Mouse (Mus musculus): ENCODE data around the gene Ifnar1. TPM values are rescaled to one million over a fixed set of nuclear protein-coding genes. Genes with fewer than 3 reads are reported as not detected.
"Not testable (repeated sequence)": the region's sequence is repeated elsewhere in the genome, so short reads cannot be mapped to it uniquely, and the experiment has no call there.

Ifnar1 gene
- 62.3 and 65.1 TPM in 2 replicates for polyA plus RNA-seq (2016; fragmentation: Nextera tagmentation; extraction: Ambion mirVana)

DNA sequence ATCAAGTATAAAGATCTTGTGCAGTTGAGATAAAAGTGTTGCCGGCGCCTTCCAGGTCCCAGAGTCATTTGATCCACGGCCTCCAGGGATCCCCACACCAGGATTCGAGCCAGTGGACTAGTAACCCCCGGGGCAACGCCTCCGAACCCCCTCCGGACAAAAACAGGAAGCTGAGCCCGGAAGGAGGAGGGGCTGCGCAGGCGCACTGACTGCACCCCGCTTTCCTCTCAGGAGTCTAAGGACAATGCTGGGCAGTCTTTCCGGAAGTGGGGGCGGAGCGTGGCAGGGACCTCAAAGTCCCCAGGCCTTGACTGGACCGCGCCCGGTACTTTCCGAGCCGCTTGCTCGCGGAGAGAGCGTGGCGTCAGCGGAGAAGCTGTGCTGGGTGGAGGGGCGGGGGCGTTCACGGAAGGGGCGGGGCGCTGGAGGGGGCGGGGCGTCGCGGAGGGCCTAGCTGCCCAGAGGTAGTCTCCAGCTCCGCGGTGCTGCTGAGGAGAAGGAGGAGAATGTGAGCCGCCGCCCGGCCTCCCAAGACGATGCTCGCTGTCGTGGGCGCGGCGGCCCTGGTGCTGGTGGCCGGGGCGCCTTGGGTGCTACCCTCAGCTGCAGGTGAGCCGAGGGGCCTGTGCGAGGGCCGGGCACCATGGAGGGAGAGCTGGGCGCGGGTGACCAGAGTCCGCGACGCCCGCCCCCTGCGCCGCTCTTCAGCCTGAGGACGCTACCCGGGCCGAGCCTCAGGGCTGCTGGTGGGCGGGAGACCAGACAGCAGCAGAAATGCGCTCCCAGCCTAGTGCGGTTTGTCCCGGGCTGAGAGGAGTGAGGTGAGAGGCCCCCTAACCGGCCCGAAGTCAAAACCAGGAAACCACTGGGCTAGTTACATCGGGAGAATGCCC is at the start of gene Ifnar1:
TSS of gene Ifnar1 (plus strand) at position 431 of the 893 bp plus-strand sequence.
- peak; percentile 99 for ATAC-seq (ENCODE audit: insufficient number of reproducible peaks, insufficient read depth, low FRiP score, low TSS enrichment, low read depth)
- WGBS, result under 1% methylated on average over 68 of the region's 68 CpGs

DNA sequence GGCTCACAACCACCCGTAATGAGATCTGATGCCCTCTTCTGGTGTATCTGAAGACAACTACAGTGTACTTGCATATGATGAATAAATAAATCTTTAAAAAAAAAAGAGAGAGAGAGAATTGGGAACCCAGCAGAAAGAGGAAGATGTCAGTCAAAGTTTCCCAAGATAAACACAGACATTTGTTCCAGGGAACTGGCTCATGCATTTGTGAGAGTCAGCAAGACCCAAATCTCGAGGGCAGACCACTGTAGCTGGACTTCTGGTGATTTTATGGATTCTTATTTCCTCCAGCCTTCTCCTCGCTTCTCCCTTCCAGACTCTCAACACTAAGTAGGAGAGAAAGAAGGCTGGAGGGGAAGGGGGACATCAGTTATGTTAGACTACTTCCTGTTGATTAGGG is 47.0 kb upstream of the Ifnar1 start:
- H3K36me3 ChIP-seq, result no peaks in the 10 kb centered on the region
- no peak for ATAC-seq (ENCODE audit: insufficient number of reproducible peaks, insufficient read depth, low FRiP score, low TSS enrichment, low read depth)
- no peak overlapping the region for H3K9ac ChIP-seq (replicated peaks)
- H3K4me2 ChIP-seq, result no peak overlapping the region
- no peaks in the 10 kb centered on the region for H3K27me3 ChIP-seq
- no peak overlapping the region for H3K27ac ChIP-seq
- WGBS, result 70% methylated on average over 3 of the region's 3 CpGs
- no peak overlapping the region for H3K4me3 ChIP-seq (replicated peaks)
- peaks cover 2% of the 10 kb centered on the region; the same call in 1 of the 2 replicates for H3K4me1 ChIP-seq (replicated peaks)
- no peaks in the 10 kb centered on the region for H3K9me3 ChIP-seq

More for the DNA sequence above, at the start of gene Ifnar1:
- Histone ChIP-seq H3K4me3 (replicated peaks) (peak within 1 kb of the TSS; percentile 90), H3K9me3 (no peaks in the 10 kb centered on the region), H3K36me3 (peaks cover 21% of the 10 kb centered on the region), H3K4me1 (replicated peaks) (peaks cover 9% of the 10 kb centered on the region), H3K27ac (peak within 1 kb of the TSS; percentile 96), H3K9ac (replicated peaks) (peak within 1 kb of the TSS; percentile 94), H3K4me2 (peak within 1 kb of the TSS; percentile 73), H3K27me3 (no peaks in the 10 kb centered on the region)

DNA sequence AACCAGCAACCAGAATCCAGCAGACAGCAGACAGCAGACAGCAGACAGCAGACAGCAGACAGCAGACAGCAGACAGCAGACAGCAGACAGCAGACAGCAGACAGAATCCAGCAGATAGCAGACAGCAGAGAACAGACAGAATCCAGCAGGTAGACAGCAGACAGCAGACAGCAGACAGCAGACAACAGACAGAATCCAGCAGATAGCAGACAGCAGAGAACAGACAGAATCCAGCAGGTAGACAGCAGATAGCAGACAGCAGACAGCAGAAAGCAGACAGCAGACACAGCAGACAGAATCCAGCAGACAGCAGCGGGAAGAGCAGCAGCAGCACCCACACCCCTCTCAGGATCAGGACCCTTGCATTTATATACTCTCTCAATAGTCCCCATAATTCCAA is 46.4 kb upstream of the Ifnar1 start:
- not testable (repeated sequence) for H3K27ac ChIP-seq; H3K9ac ChIP-seq (replicated peaks); H3K4me3 ChIP-seq (replicated peaks); H3K9me3 ChIP-seq; ATAC-seq (ENCODE audit: insufficient number of reproducible peaks, insufficient read depth, low FRiP score, low TSS enrichment, low read depth); H3K4me2 ChIP-seq; H3K4me1 ChIP-seq (replicated peaks); H3K27me3 ChIP-seq; H3K36me3 ChIP-seq
- 79% methylated on average over 1 of the region's 1 CpGs for WGBS

GRCm38 (mm10) chr16:91441366-91441765 is 43.7 kb upstream of the Ifnar1 start:
- no peaks in the 10 kb centered on the region for H3K9me3 ChIP-seq
- no peak overlapping the region for H3K4me2 ChIP-seq
- ATAC-seq (ENCODE audit: insufficient number of reproducible peaks, insufficient read depth, low FRiP score, low TSS enrichment, low read depth), result no peak
- no peak overlapping the region for H3K4me3 ChIP-seq (replicated peaks)
- peaks cover 2% of the 10 kb centered on the region; the same call in 1 of the 2 replicates for H3K4me1 ChIP-seq (replicated peaks)
- H3K9ac ChIP-seq (replicated peaks), result no peak overlapping the region
- no peaks in the 10 kb centered on the region for H3K36me3 ChIP-seq
- WGBS, result 69% methylated on average over 7 of the region's 7 CpGs
- H3K27ac ChIP-seq, result no peak overlapping the region
- no peaks in the 10 kb centered on the region for H3K27me3 ChIP-seq

GRCm38 (mm10) chr16:91441811-91442240 is 43.2 kb upstream of the Ifnar1 start:
- no peak overlapping the region for H3K4me2 ChIP-seq
- H3K9me3 ChIP-seq, result no peaks in the 10 kb centered on the region
- H3K36me3 ChIP-seq, result no peaks in the 10 kb centered on the region
- peaks cover 2% of the 10 kb centered on the region; the same call in 1 of the 2 replicates for H3K4me1 ChIP-seq (replicated peaks)
- no peaks in the 10 kb centered on the region for H3K27me3 ChIP-seq
- ATAC-seq (ENCODE audit: insufficient number of reproducible peaks, insufficient read depth, low FRiP score, low TSS enrichment, low read depth), result no peak
- no peak overlapping the region for H3K4me3 ChIP-seq (replicated peaks)
- H3K9ac ChIP-seq (replicated peaks), result no peak overlapping the region
- 82% methylated on average over 7 of the region's 7 CpGs for WGBS
- H3K27ac ChIP-seq, result no peak overlapping the region

GRCm38 (mm10) chr16:91442446-91442845 is 42.6 kb upstream of the Ifnar1 start:
- peaks cover 2% of the 10 kb centered on the region; the same call in 1 of the 2 replicates for H3K4me1 ChIP-seq (replicated peaks)
- H3K9me3 ChIP-seq, result no peaks in the 10 kb centered on the region
- H3K36me3 ChIP-seq, result no peaks in the 10 kb centered on the region
- H3K4me3 ChIP-seq (replicated peaks), result no peak overlapping the region
- H3K9ac ChIP-seq (replicated peaks), result no peak overlapping the region
- 64% methylated on average over 4 of the region's 4 CpGs for WGBS
- H3K4me2 ChIP-seq, result no peak overlapping the region
- H3K27ac ChIP-seq, result no peak overlapping the region
- H3K27me3 ChIP-seq, result no peaks in the 10 kb centered on the region
- no peak for ATAC-seq (ENCODE audit: insufficient number of reproducible peaks, insufficient read depth, low FRiP score, low TSS enrichment, low read depth)

DNA sequence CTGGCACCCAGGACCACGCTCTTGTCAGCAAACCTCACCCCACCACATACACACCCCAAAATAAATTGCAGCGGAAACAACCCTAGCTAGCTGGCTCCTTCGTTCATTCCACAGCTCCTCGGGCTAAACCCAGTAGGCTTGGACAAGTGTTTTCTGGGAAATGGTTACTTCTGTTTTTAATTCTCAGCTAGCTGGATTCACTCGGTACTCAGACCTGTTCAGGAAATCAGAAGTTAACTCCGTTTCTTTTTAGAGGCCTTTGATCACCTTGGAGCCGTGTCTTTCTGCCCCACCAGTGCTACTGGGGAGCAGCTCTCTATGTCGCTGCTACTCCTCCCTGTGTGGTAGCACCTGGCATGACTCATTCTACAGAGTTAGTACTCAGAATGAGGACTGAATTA is 41.8 kb upstream of the Ifnar1 start:
- no peaks in the 10 kb centered on the region for H3K9me3 ChIP-seq
- H3K36me3 ChIP-seq, result no peaks in the 10 kb centered on the region
- no peaks in the 10 kb centered on the region for H3K27me3 ChIP-seq
- H3K4me2 ChIP-seq, result no peak overlapping the region
- no peak for ATAC-seq (ENCODE audit: insufficient number of reproducible peaks, insufficient read depth, low FRiP score, low TSS enrichment, low read depth)
- no peak overlapping the region for H3K9ac ChIP-seq (replicated peaks)
- no peak overlapping the region for H3K4me3 ChIP-seq (replicated peaks)
- no peak overlapping the region for H3K27ac ChIP-seq
- WGBS, result 55% methylated on average over 8 of the region's 8 CpGs
- H3K4me1 ChIP-seq (replicated peaks), result peaks cover 2% of the 10 kb centered on the region; the same call in 1 of the 2 replicates

- Histone ChIP-seq H3K36me3 (no peaks in the 10 kb centered on the region), H3K4me1 (replicated peaks) (peaks cover 2% of the 10 kb centered on the region; the same call in 1 of the 2 replicates), H3K4me3 (replicated peaks) (no peak overlapping the region), H3K9ac (replicated peaks) (no peak overlapping the region), H3K4me2 (no peak overlapping the region), H3K27me3 (no peaks in the 10 kb centered on the region), H3K27ac (no peak overlapping the region), H3K9me3 (no peaks in the 10 kb centered on the region)
- WGBS, result 86% methylated on average over 4 of the region's 4 CpGs
- no peak for ATAC-seq (ENCODE audit: insufficient number of reproducible peaks, insufficient read depth, low FRiP score, low TSS enrichment, low read depth)
Observed at GRCm38 (mm10) chr16:91444847-91445246, 40.2 kb upstream of the Ifnar1 start.

DNA sequence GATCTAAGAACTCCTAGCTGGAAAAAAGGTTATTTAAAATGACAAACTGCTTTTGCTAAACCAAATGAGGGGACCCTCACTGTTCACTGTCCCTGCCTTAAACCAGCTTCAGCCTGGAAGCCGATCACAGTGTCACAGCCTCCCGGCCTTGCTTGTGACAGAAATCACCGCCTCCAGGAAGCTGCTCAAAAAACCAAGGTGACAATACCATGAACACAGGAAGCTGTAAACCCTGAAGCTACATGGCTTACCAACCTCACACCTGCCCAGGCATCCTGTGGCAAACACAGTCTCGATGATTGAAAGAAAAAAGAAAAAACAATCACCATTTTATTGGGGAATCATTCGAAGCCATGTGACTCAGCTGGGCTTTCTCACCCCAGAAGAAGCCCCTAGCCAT is 39.5 kb upstream of the Ifnar1 start:
- no peak overlapping the region for H3K9ac ChIP-seq (replicated peaks)
- H3K4me1 ChIP-seq (replicated peaks), result peaks cover 2% of the 10 kb centered on the region; the same call in 1 of the 2 replicates
- no peak overlapping the region for H3K27ac ChIP-seq
- no peak overlapping the region for H3K4me3 ChIP-seq (replicated peaks)
- H3K27me3 ChIP-seq, result no peaks in the 10 kb centered on the region
- ATAC-seq (ENCODE audit: insufficient number of reproducible peaks, insufficient read depth, low FRiP score, low TSS enrichment, low read depth), result no peak
- 67% methylated on average over 5 of the region's 5 CpGs for WGBS
- H3K36me3 ChIP-seq, result no peaks in the 10 kb centered on the region
- H3K9me3 ChIP-seq, result no peaks in the 10 kb centered on the region
- H3K4me2 ChIP-seq, result no peak overlapping the region

GRCm38 (mm10) chr16:91446778-91447511 is 38.1 kb upstream of the Ifnar1 start:
- Histone ChIP-seq H3K9ac (replicated peaks) (no peak overlapping the region), H3K4me1 (replicated peaks) (no peaks in the 10 kb centered on the region), H3K36me3 (no peaks in the 10 kb centered on the region), H3K4me3 (replicated peaks) (no peak overlapping the region), H3K27me3 (no peaks in the 10 kb centered on the region), H3K9me3 (no peaks in the 10 kb centered on the region), H3K27ac (no peak overlapping the region), H3K4me2 (no peak overlapping the region)
- 80% methylated on average over 8 of the region's 8 CpGs for WGBS
- ATAC-seq (ENCODE audit: insufficient number of reproducible peaks, insufficient read depth, low FRiP score, low TSS enrichment, low read depth), result no peak

- 94% methylated on average over 6 of the region's 6 CpGs for WGBS
- no peak overlapping the region for H3K27ac ChIP-seq
Observed at GRCm38 (mm10) chr16:91447512-91447900, 37.5 kb upstream of the Ifnar1 start.

More at GRCm38 (mm10) chr16:91447512-91447900, 37.5 kb upstream of the Ifnar1 start:
- Histone ChIP-seq H3K36me3 (no peaks in the 10 kb centered on the region), H3K4me1 (replicated peaks) (peaks cover 4% of the 10 kb centered on the region), H3K9ac (replicated peaks) (no peak overlapping the region), H3K9me3 (no peaks in the 10 kb centered on the region), H3K4me3 (replicated peaks) (no peak overlapping the region), H3K4me2 (no peak overlapping the region), H3K27me3 (no peaks in the 10 kb centered on the region)
- ATAC-seq (ENCODE audit: insufficient number of reproducible peaks, insufficient read depth, low FRiP score, low TSS enrichment, low read depth), result no peak

Measured in limb, embryonic 12.5 days (tissue).